Mouse (Mus musculus) myocyte (in vitro differentiated cells): Measurements from ENCODE around the gene Snrnp70. TPM values are rescaled to one million over a fixed set of nuclear protein-coding genes. Genes with fewer than 3 reads are reported as not detected.
"Not testable (repeated sequence)": the region's sequence is repeated elsewhere in the genome, so short reads cannot be mapped to it uniquely, and the experiment has no call there.

ENCODE experiments used
- H3K27me3 ChIP-seq: one replicate; pipeline ENCODE4 v1.6.1; 2011; ENCODE audit not compliant: control insufficient read depth, insufficient read depth, insufficient read length
- H3K36me3 ChIP-seq: one replicate; pipeline ENCODE4 v1.6.1; 2011; ENCODE audit not compliant: control insufficient read depth, insufficient read depth
- H3K4me2 ChIP-seq: one replicate; pipeline ENCODE4 v1.6.1; 2011; ENCODE audit warnings: low read depth, control low read depth
- H3K4me3 ChIP-seq: one replicate; pipeline ENCODE4 v1.5.1; 2011; ENCODE audit warnings: mild to moderate bottlenecking, control low read depth, moderate library complexity
- H3K79me2 ChIP-seq: one replicate; pipeline ENCODE4 v1.6.1; 2011; ENCODE audit not compliant: control insufficient read depth, insufficient read depth
- H3ac ChIP-seq: one replicate; pipeline ENCODE4 v1.6.1; 2011; ENCODE audit not compliant: control insufficient read depth, insufficient read length
- CEBPB ChIP-seq: IDR thresholded peaks from 2 replicates; pipeline ENCODE4 v1.6.1; 2011; ENCODE audit warnings: mild to moderate bottlenecking, moderate library complexity; ENCODE audit not compliant: poor library complexity, insufficient read depth, severe bottlenecking
- E2F4 ChIP-seq: IDR thresholded peaks from one replicate; pipeline ENCODE4 v1.6.1; 2011; ENCODE audit warnings: mild to moderate bottlenecking, control low read depth, moderate library complexity; ENCODE audit not compliant: insufficient read depth
- MAX ChIP-seq: IDR thresholded peaks from one replicate; pipeline ENCODE4 v1.6.1; 2011; ENCODE audit warnings: low read depth, mild to moderate bottlenecking, control low read depth
- MYOD1 ChIP-seq, 3 experiments: IDR thresholded peaks; one replicate each; pipeline ENCODE4 v1.6.1; 2011; ENCODE audit warnings: control low read depth in 2 of 3, low read depth in 2 of 3, mild to moderate bottlenecking in 2 of 3, moderate library complexity in 1 of 3; ENCODE audit not compliant: insufficient read length in 2 of 3, control insufficient read depth in 1 of 3
- MYOG ChIP-seq, 3 experiments: IDR thresholded peaks; one replicate each; pipeline ENCODE4 v1.6.1; 2011; ENCODE audit warnings: control low read depth in 2 of 3, low read depth in 2 of 3, mild to moderate bottlenecking in 2 of 3; ENCODE audit not compliant: insufficient read length in 2 of 3, control insufficient read depth in 1 of 3, insufficient read depth in 1 of 3
- POLR2A ChIP-seq: IDR thresholded peaks from one replicate; pipeline ENCODE4 v1.6.1; 2011; ENCODE audit warnings: low read depth, mild to moderate bottlenecking, control low read depth, moderate library complexity; ENCODE audit not compliant: insufficient read length
- REST ChIP-seq: IDR thresholded peaks from one replicate; pipeline ENCODE4 v1.6.1; 2011; ENCODE audit warnings: mild to moderate bottlenecking, control low read depth, moderate library complexity; ENCODE audit not compliant: insufficient read depth, insufficient read length
- SRF ChIP-seq: IDR thresholded peaks from one replicate; pipeline ENCODE4 v1.6.1; 2011; ENCODE audit warnings: low read depth; ENCODE audit not compliant: control insufficient read depth, insufficient read length
- TCF12 ChIP-seq: IDR thresholded peaks from one replicate; pipeline ENCODE4 v1.6.1; 2011; ENCODE audit warnings: mild to moderate bottlenecking, control low read depth; ENCODE audit not compliant: poor library complexity, insufficient read depth, severe bottlenecking
- TCF3 ChIP-seq: IDR thresholded peaks from one replicate; pipeline ENCODE4 v1.6.1; 2011; ENCODE audit warnings: low read depth, control low read depth; ENCODE audit not compliant: insufficient read length
- USF1 ChIP-seq: IDR thresholded peaks from one replicate; pipeline ENCODE4 v1.6.1; 2011; ENCODE audit warnings: low read depth, mild to moderate bottlenecking, control low read depth, moderate library complexity
- polyA plus RNA-seq: library from polyadenylated mRNA; unstranded; fragments of >200 nt; fragmentation: generic; extraction: Trizol; gene quantifications from one replicate; pipeline ENCODE4 v1.2.1, GENCODE M21; 2012; ENCODE audit warnings: missing spikeins

Gene Snrnp70
- polyA plus RNA-seq, 1 experiment: 189 TPM

DNA sequence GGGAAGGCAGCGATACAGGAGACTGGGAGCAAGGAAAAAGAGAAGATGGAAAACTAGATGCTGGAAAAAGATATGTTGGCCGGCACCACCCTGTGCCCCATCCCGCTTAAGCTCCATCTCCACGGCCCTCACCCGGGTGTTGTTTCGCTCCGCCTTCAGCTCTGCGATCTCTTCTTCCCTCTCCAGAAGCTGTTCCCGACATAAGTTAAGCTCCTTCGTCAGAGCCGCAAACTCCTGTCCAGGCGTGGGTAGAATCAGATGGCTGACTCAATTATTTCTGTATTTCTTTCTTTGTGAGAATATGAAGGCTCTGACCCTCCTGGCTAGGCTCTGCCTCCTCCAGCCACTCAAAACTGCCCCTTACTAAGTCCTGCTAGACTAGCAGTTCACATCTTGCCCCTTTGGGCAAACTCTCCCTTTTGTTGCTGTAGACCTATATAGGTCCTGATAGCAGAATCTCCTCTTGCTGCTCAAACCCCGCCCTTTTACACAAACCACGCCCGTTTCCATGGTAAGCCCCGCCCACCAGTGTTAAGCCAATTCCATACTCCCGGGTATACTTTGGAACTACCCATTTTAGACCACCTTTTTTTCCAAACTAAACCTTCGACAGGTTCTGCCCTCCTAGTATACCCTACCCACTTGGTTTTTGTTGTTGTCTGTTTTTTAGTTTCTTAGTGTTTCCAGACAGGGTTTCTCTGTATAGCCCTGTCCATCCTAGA lies 35.0 kb downstream of the Snrnp70 start:
- Histone ChIP-seq H3K4me3 (no peak overlapping the region), H3ac (no peak overlapping the region)

DNA sequence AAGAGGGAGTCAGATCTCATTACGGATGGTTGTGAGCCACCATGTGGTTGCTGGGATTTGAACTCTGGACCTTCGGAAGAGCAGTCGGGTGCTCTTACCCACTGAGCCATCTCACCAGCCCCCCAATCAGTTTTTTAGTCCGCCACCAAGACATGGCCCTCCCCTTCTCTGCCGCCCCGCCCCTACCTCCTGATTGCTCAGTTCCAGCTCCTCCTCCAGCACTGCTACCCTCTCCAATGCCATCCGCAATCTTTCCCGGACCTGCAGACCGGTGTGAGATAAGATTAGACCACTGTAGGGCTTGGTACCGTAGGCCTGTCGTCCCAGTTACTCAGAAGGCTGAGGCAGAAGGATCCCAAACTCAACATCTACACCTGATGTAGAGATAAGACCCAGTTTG lies 36.5 kb downstream of the Snrnp70 start:
- H3K27me3 ChIP-seq: not testable (repeated sequence)

More for the DNA sequence above, 35.0 kb downstream of the Snrnp70 start:
- H3K36me3 ChIP-seq: no peaks in the 10 kb centered on the region
- no peak overlapping the region for H3K4me2 ChIP-seq
- TF ChIP-seq TCF12 (no peak), CEBPB (no peak), TCF3 (no peak), REST (no peak), POLR2A (no peak), SRF (no peak), MYOG (IDR thresholded peaks at IDR 0.05; ENCODE audit: control insufficient read depth in 1 of 3, insufficient read depth in 1 of 3, insufficient read length in 2 of 3, low read depth in 2 of 3) (no peak), MAX (no peak), USF1 (no peak), E2F4 (no peak), MYOD1 (IDR thresholded peaks at IDR 0.05; ENCODE audit: control insufficient read depth in 1 of 3, insufficient read length in 2 of 3, low read depth in 2 of 3) (no peak)
- no peaks in the 10 kb centered on the region for H3K79me2 ChIP-seq
- peaks cover 7% of the 10 kb centered on the region for H3K27me3 ChIP-seq

DNA sequence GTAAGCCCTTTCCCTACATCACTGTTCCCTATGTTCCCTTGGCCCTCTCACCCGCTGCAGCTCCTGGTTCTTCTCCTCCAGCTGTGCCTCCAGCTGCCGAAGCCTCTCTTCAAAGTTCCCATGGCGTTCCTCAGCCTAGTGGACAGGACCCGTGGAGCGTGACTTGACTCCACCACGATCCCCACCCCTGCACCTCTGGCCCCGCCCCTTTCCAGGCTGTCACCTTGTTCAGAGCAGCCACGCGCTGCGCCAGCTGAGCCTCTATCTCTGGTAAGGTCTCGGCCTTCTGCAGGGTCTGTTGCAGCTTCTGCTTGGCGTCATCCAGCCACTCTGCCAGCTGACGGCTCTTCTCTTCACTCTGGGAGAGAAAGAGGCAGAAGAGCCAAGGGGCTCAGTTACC lies 39.5 kb downstream of the Snrnp70 start:
- H3ac ChIP-seq: no peak overlapping the region
- H3K4me3 ChIP-seq: no peak overlapping the region
- no peak for TF ChIP-seq USF1
- no peak for TF ChIP-seq TCF3
- no peak for TF ChIP-seq E2F4
- no peak for TF ChIP-seq MYOG (IDR thresholded peaks at IDR 0.05; ENCODE audit: control insufficient read depth in 1 of 3, insufficient read depth in 1 of 3, insufficient read length in 2 of 3, low read depth in 2 of 3)
- TF ChIP-seq POLR2A: no peak
- no peak for TF ChIP-seq REST
- no peak for TF ChIP-seq MYOD1 (IDR thresholded peaks at IDR 0.05; ENCODE audit: control insufficient read depth in 1 of 3, insufficient read length in 2 of 3, low read depth in 2 of 3)
- no peaks in the 10 kb centered on the region for H3K79me2 ChIP-seq
- H3K27me3 ChIP-seq: no peaks in the 10 kb centered on the region
- no peak overlapping the region for H3K4me2 ChIP-seq
- no peaks in the 10 kb centered on the region for H3K36me3 ChIP-seq

More for the DNA sequence above, 36.5 kb downstream of the Snrnp70 start:
- not testable (repeated sequence) for H3K36me3 ChIP-seq, H3ac ChIP-seq, H3K79me2 ChIP-seq, H3K4me3 ChIP-seq, H3K4me2 ChIP-seq

DNA sequence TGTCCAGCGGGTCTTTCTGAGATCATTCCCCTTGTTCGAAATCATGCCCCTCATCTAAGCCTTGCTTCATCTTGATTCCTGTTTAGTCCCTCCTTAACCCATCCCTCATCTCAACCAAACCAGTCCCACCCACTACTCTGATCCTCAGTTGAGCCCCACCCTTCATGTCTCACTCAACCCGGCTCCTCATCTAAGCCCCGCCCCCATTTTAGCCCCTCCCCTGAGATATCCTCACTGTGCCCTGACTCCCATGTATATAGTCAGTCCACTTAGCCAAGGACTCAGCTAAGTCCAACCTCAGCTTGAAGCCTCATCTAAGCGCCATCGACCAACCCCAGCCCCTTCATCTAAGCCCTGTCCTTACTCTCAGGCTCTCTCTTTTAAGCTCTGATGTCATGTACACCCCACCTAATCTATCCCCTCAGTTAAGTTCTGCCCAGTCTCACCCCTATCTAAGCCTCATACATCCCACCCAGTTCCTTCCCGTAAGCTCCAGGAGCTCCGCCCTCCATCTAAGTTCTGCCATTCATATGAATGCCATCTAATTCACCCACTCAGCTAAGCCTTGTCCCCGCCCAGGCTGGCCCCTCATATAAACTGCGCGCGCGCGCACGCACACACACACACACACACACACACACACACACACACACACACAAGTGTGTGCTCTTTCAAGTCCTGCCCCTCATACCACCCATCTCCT lies 40.1 kb downstream of the Snrnp70 start:
- no peak for TF ChIP-seq CEBPB
- TF ChIP-seq E2F4: no peak
- TF ChIP-seq MYOG (IDR thresholded peaks at IDR 0.05; ENCODE audit: control insufficient read depth in 1 of 3, insufficient read depth in 1 of 3, insufficient read length in 2 of 3, low read depth in 2 of 3): no peak
- no peak for TF ChIP-seq SRF
- no peak for TF ChIP-seq TCF3
- no peak for TF ChIP-seq REST
- H3K36me3 ChIP-seq: no peaks in the 10 kb centered on the region
- H3K4me3 ChIP-seq: no peak overlapping the region
- no peaks in the 10 kb centered on the region for H3K27me3 ChIP-seq
- no peak overlapping the region for H3K4me2 ChIP-seq
- no peak overlapping the region for H3ac ChIP-seq
- no peaks in the 10 kb centered on the region for H3K79me2 ChIP-seq

DNA sequence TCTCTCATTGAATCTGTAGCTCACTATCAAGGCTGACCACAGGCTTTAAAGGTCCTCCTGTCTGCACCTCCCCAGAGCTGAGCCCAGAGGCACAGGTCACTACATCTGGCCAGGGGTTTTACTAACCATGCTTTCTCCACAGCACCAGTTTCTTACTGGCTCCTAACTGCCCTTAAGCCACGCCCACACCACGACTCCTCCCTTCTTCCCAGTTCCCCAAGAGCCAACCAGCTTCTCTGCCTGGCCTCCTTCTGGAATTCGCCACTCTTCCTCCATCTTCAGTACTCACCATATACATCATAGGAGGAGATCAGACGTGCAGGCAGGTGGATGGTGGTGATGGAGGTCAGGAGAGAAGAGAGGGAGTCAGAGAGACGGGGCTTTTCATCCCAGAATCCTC lies 42.5 kb downstream of the Snrnp70 start:
- Histone ChIP-seq H3K27me3 (no peaks in the 10 kb centered on the region), H3K4me2 (no peak overlapping the region), H3K79me2 (no peaks in the 10 kb centered on the region), H3K36me3 (no peaks in the 10 kb centered on the region), H3ac (no peak overlapping the region), H3K4me3 (no peak overlapping the region)
- TF ChIP-seq TCF3 (no peak), USF1 (no peak), MAX (no peak), E2F4 (no peak)
